Mouse (Mus musculus) limb, embryonic 14.5 days (tissue): Measurements from ENCODE around the gene Pkn1. TPM values are rescaled to one million over a fixed set of nuclear protein-coding genes. Genes with fewer than 3 reads are reported as not detected.

ENCODE experiments used
- ATAC-seq: fragments of 200-750 bp; cut with Nextera tagmentation; 2 replicates; pipeline ENCODE4 v1.8.0; 2017; ENCODE audit warnings: low read depth, moderate number of reproducible peaks, moderate TSS enrichment; ENCODE audit not compliant: low FRiP score
- DNase-seq: peaks from one replicate; pipeline ENCODE4 v3.0.0-alpha.2; 2015; ENCODE audit warnings: low spot score
- H3K27ac ChIP-seq: fragments of 300-500 bp; sonication (generic); replicated peaks from 2 replicates; pipeline ENCODE4 v1.5.1; 2014; ENCODE audit warnings: low read depth, mild to moderate bottlenecking, low read length, moderate library complexity, mixed read lengths
- H3K27me3 ChIP-seq: fragments of 300-500 bp; sonication (generic); 2 replicates; pipeline ENCODE4 v1.6.1; 2014; ENCODE audit warnings: low read length, mixed read lengths; ENCODE audit not compliant: control insufficient read depth, insufficient read depth
- H3K36me3 ChIP-seq: fragments of 300-500 bp; sonication (generic); 2 replicates; pipeline ENCODE4 v1.6.1; 2014; ENCODE audit warnings: mild to moderate bottlenecking, low read length, moderate library complexity, mixed read lengths; ENCODE audit not compliant: control insufficient read depth, insufficient read depth
- H3K4me1 ChIP-seq: fragments of 300-500 bp; sonication (generic); 2 replicates; pipeline ENCODE4 v1.6.1; 2014; ENCODE audit warnings: antibody characterized with exemption, low read length, mixed read lengths; ENCODE audit not compliant: control insufficient read depth, insufficient read depth
- H3K4me2 ChIP-seq: fragments of 300-500 bp; sonication (generic); replicated peaks from 2 replicates; pipeline ENCODE4 v1.6.1; 2014; ENCODE audit warnings: low read depth, mild to moderate bottlenecking, low read length, moderate library complexity; ENCODE audit not compliant: severe bottlenecking
- H3K4me3 ChIP-seq: fragments of 300-500 bp; sonication (generic); replicated peaks from 2 replicates; pipeline ENCODE4 v1.5.1; 2014; ENCODE audit warnings: low read length
- H3K9ac ChIP-seq: fragments of 300-500 bp; sonication (generic); 2 replicates; pipeline ENCODE4 v1.6.1; 2014; ENCODE audit warnings: mild to moderate bottlenecking, low read depth, low read length, moderate library complexity; ENCODE audit not compliant: severe bottlenecking
- H3K9me3 ChIP-seq: fragments of 300-500 bp; sonication (generic); 2 replicates; pipeline ENCODE4 v1.6.1; 2016; ENCODE audit warnings: low read length; ENCODE audit not compliant: control insufficient read depth
- POLR2A ChIP-seq: fragments of 200-500 bp; IDR thresholded peaks from 2 replicates; pipeline ENCODE4 v1.8.0; 2012; ENCODE audit warnings: inconsistent platforms, mild to moderate bottlenecking, moderate library complexity, borderline replicate concordance; ENCODE audit not compliant: insufficient read depth, insufficient read length; ENCODE audit errors: extremely low read depth
- WGBS: fragments of 180-500 bp; shearing (Covaris S2); extraction: QIAGEN DNeasy Blood & Tissue Kit; methylation state at CpG from one replicate; pipeline ENCODE4 v1.1.7; 2014; 5-methylcytosine and 5-hydroxymethylcytosine counted together
- polyA plus RNA-seq, 2 experiments: library from polyadenylated mRNA; depleted of rRNA in 1 of 2; stranded (reverse) in 1 of 2; unstranded in 1 of 2; fragments of >200 nt; fragmentation: Nextera tagmentation in 1 of 2; extraction: Ambion mirVana in 1 of 2; gene quantifications; 2 replicates each; pipeline versions ENCODE4 v1.2.1 to v1.2.3; 2012 to 2014

Gene Pkn1
- polyA plus RNA-seq, 2 experiments, result 24.3 to 46.9 TPM

DNA sequence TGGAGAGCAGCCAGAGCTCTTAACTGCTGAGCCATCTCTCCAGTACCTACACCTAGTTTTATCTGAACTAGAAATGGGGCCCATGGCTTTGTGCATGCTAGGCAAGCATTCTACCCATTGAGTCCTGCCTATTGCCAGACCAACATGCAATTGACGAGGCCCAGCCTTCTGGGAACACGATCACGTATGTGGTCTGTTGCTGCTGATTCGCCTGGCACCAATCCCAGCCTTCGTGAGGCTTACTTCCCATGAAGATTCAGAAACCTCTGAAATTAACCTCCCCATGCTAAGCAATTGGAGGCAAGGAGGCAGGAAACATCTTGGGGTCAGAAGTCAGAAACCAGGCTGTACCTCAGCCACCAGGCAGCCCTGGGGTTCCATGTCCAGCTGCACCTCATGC is 18.4 kb downstream of the Pkn1 start:
- Histone ChIP-seq H3K36me3 (peaks cover 74% of the 10 kb centered on the region), H3K9me3 (no peaks in the 10 kb centered on the region), H3K9ac (no peak overlapping the region), H3K4me3 (no peak overlapping the region), H3K27ac (peak overlapping the region; percentile 80), H3K4me2 (peak overlapping the region; percentile 7; the same call in 1 of the 2 replicates), H3K4me1 (peaks cover 16% of the 10 kb centered on the region), H3K27me3 (no peaks in the 10 kb centered on the region)
- WGBS, result 67% methylated on average over 5 of the region's 5 CpGs
- TF ChIP-seq POLR2A, result no peak
- no peak for DNase-seq
- ATAC-seq, result no peak

DNA sequence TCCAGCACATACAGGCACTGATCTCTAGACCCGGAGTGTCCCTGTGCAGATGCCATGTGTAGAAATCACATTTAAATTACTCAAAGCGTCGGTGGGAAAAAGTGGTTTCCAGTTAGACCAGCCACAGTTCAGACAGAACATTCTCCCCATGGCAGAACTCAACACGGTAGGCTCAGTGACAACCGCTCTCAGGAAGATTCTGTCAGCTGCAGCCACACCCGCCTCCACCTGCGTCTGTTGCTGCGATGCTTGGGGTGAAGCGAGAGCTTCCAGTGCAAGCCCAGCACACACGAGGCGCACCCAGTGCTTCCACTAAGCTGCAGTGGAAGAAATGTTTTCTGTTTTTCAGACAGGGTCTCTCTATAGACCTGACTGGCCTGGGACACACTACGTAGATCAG is 19.1 kb downstream of the Pkn1 start:
- no peak overlapping the region for H3K4me2 ChIP-seq
- H3K9ac ChIP-seq, result no peak overlapping the region
- ATAC-seq (no peak), DNase-seq (no peak)
- no peak for TF ChIP-seq POLR2A
- WGBS, result 92% methylated on average over 12 of the region's 12 CpGs
- H3K27ac ChIP-seq, result no peak overlapping the region
- H3K9me3 ChIP-seq, result no peaks in the 10 kb centered on the region
- H3K36me3 ChIP-seq, result peaks cover 74% of the 10 kb centered on the region
- no peaks in the 10 kb centered on the region for H3K27me3 ChIP-seq
- no peak overlapping the region for H3K4me3 ChIP-seq
- peaks cover 16% of the 10 kb centered on the region for H3K4me1 ChIP-seq

GRCm38 (mm10) chr8:83674497-83674896 is 24.5 kb downstream of the Pkn1 start:
- Histone ChIP-seq H3K36me3 (peaks cover 68% of the 10 kb centered on the region), H3K27me3 (no peaks in the 10 kb centered on the region), H3K9ac (no peak overlapping the region), H3K4me3 (no peak overlapping the region), H3K4me2 (no peak overlapping the region), H3K27ac (no peak overlapping the region), H3K4me1 (no peaks in the 10 kb centered on the region), H3K9me3 (no peaks in the 10 kb centered on the region)
- DNase-seq (no peak), ATAC-seq (no peak)
- WGBS, result 86% methylated on average over 5 of the region's 5 CpGs
- no peak for TF ChIP-seq POLR2A

- Histone ChIP-seq H3K27ac (no peak overlapping the region), H3K4me1 (peaks cover 6% of the 10 kb centered on the region), H3K36me3 (peaks cover 54% of the 10 kb centered on the region), H3K27me3 (no peaks in the 10 kb centered on the region), H3K4me2 (no peak overlapping the region), H3K9ac (no peak overlapping the region), H3K4me3 (no peak overlapping the region), H3K9me3 (no peaks in the 10 kb centered on the region)
- no peak for ATAC-seq
- WGBS, result 60% methylated on average over 5 of the region's 5 CpGs
- TF ChIP-seq POLR2A, result no peak
- DNase-seq, result no peak
Measured at GRCm38 (mm10) chr8:83672936-83673335, 26.0 kb downstream of the Pkn1 start.

- peaks cover 39% of the 10 kb centered on the region for H3K36me3 ChIP-seq
Measured at GRCm38 (mm10) chr8:83669013-83669412, 30.0 kb downstream of the Pkn1 start.

More at GRCm38 (mm10) chr8:83669013-83669412, 30.0 kb downstream of the Pkn1 start:
- no peak for ATAC-seq
- Histone ChIP-seq H3K4me2 (peak overlapping the region; percentile 82), H3K9me3 (no peaks in the 10 kb centered on the region), H3K27ac (no peak overlapping the region), H3K9ac (no peak overlapping the region), H3K27me3 (no peaks in the 10 kb centered on the region), H3K4me3 (no peak overlapping the region; the same call in 1 of the 2 replicates), H3K4me1 (peaks cover 24% of the 10 kb centered on the region)
- WGBS, result 75% methylated on average over 16 of the region's 16 CpGs
- TF ChIP-seq POLR2A, result no peak
- DNase-seq, result no peak
